Mouse (Mus musculus) kidney, embryonic 15.5 days (tissue): Measurements from ENCODE around the gene Ddx56. TPM values are rescaled to one million over a fixed set of nuclear protein-coding genes. Genes with fewer than 3 reads are reported as not detected.

Experiments used
- ATAC-seq: fragments of 200-750 bp; cut with Nextera tagmentation; replicated peaks from 2 replicates; pipeline ENCODE4 v1.8.0; 2017; ENCODE audit warnings: moderate TSS enrichment; ENCODE audit not compliant: low FRiP score
- H3K27ac ChIP-seq: fragments of 300-500 bp; sonication (generic); 2 replicates; pipeline ENCODE4 v1.5.1; 2015; ENCODE audit warnings: mild to moderate bottlenecking, inconsistent platforms
- H3K27me3 ChIP-seq: fragments of 300-500 bp; sonication (generic); 2 replicates; pipeline ENCODE4 v1.6.1; 2015; ENCODE audit warnings: inconsistent platforms
- H3K36me3 ChIP-seq: fragments of 300-500 bp; sonication (generic); 2 replicates; pipeline ENCODE4 v1.6.1; 2015; ENCODE audit warnings: inconsistent platforms
- H3K4me1 ChIP-seq: fragments of 300-500 bp; sonication (generic); 2 replicates; pipeline ENCODE4 v1.6.1; 2015; ENCODE audit warnings: inconsistent platforms
- H3K4me2 ChIP-seq: fragments of 300-500 bp; sonication (generic); 2 replicates; pipeline ENCODE4 v1.6.1; 2015; ENCODE audit warnings: moderate library complexity, mild to moderate bottlenecking, inconsistent platforms
- H3K4me3 ChIP-seq: fragments of 300-500 bp; sonication (generic); replicated peaks from 2 replicates; pipeline ENCODE4 v1.5.1; 2015; ENCODE audit warnings: mild to moderate bottlenecking, inconsistent platforms
- H3K9ac ChIP-seq: fragments of 300-500 bp; sonication (generic); 2 replicates; pipeline ENCODE4 v1.6.1; 2015; ENCODE audit warnings: mild to moderate bottlenecking, inconsistent platforms
- H3K9me3 ChIP-seq: fragments of 300-500 bp; sonication (generic); replicated peaks from 2 replicates; pipeline ENCODE4 v1.6.1; 2016; ENCODE audit warnings: inconsistent platforms
- WGBS: fragments of 180-500 bp; shearing (Covaris S2); methylation state at CpG from one replicate; pipeline ENCODE4 v1.1.7; 2015; ENCODE audit warnings: mixed read lengths; 5-methylcytosine and 5-hydroxymethylcytosine counted together
- polyA plus RNA-seq: library from polyadenylated mRNA; unstranded; fragments of >200 nt; fragmentation: Nextera tagmentation; extraction: Ambion mirVana; gene quantifications from 2 replicates; pipeline ENCODE4 v1.2.1, GENCODE M21; 2015

The Ddx56 gene
- polyA plus RNA-seq, 1 experiment from 2014 or later: 101 TPM

- no peak for ATAC-seq
- WGBS: 15% methylated on average over 33 of the region's 33 CpGs
- peak overlapping the region; percentile 94 for H3K27ac ChIP-seq
These were observed 24.8 kb upstream of the Ddx56 start for GRCm38 (mm10) chr11:6292116-6292987.

DNA sequence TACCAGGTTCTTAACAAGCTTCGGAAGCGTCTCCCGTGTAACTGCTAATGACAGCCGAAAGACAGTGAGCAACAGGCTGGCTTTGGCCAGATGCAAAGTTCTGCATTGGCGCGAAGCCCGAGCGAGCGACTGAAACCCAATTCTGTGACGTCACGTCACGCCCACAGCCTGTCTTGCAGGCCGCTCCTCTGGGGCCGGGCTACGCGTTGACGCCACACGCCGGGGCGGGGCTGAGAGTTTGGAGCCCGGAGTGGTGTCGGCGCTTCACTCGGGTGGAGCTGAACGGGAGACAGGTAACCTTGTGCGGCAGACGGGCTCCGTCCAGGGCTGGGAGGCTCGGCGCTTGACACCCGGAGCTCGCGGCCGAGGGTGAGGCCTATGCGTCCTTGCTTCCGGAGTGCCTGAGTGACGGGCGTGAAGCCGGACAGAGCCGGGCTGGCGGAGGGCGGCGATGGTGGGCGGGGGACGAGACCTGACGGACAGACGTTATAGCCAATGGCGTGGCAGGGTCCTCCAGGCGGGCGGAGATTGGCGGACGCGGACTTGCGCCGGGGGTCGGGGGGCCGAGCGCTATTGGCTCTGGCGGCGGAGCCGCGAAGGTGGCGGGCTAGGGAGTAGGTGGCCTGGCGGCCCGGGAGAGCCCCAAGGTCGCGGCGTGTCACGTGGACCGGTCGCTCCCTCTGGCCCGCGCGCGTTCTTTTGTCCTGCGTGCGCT lies 24.0 kb upstream of the Ddx56 start, which contains the start of gene Ogdh:
TSS of gene Ogdh (plus strand) at position 233 of the 715 bp plus-strand sequence.
- Histone ChIP-seq H3K4me1 (peaks cover 13% of the 10 kb centered on the region; the same call in 1 of the 2 replicates), H3K27ac (peak within 1 kb of the TSS; percentile 94), H3K9me3 (no peaks in the 10 kb centered on the region), H3K36me3 (no peaks in the 10 kb centered on the region), H3K27me3 (no peaks in the 10 kb centered on the region), H3K4me3 (peak within 1 kb of the TSS; percentile 69), H3K9ac (peak within 1 kb of the TSS; percentile 80), H3K4me2 (peak within 1 kb of the TSS; percentile 61)
- peak; percentile 99 for ATAC-seq
- under 1% methylated on average over 67 of the region's 77 CpGs for WGBS

More at GRCm38 (mm10) chr11:6292116-6292987, 24.8 kb upstream of the Ddx56 start:
- peak overlapping the region; percentile 69 for H3K4me3 ChIP-seq
- peak overlapping the region; percentile 80 for H3K9ac ChIP-seq
- peak overlapping the region; percentile 61 for H3K4me2 ChIP-seq
- H3K36me3 ChIP-seq: peaks cover 6% of the 10 kb centered on the region
- H3K4me1 ChIP-seq: peaks cover 13% of the 10 kb centered on the region; the same call in 1 of the 2 replicates
- H3K9me3 ChIP-seq: no peaks in the 10 kb centered on the region
- H3K27me3 ChIP-seq: no peaks in the 10 kb centered on the region

DNA sequence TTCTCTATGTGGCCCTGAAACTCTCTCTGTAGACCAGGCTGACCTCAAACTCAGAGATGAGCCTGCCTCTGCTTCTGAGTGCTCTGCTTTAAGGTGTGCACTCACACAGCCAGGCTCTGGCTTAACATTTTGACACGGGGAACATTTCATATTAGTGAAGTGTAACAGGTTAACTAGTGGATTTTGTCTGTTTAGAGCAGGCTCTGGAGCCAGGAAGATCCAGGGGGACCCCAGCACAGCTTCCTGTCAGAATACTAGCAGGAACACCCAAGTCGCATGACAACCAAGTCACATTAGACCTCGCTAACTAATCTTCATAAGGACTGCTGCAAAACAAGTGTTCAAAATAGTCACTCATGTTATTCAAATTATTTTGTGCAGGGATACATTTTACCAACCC lies 23.3 kb upstream of the Ddx56 start:
- Histone ChIP-seq H3K4me1 (peaks cover 13% of the 10 kb centered on the region; the same call in 1 of the 2 replicates), H3K27me3 (no peaks in the 10 kb centered on the region), H3K9ac (0 out of 2 replicates have a peak overlapping the region, but pooled peaks have one; percentile 80), H3K4me2 (peak overlapping the region; percentile 61), H3K4me3 (peak overlapping the region; percentile 69), H3K36me3 (no peaks in the 10 kb centered on the region), H3K9me3 (no peaks in the 10 kb centered on the region), H3K27ac (peak overlapping the region; percentile 94; the same call in 1 of the 2 replicates)
- WGBS: 25% methylated on average over 3 of the region's 3 CpGs
- ATAC-seq: no peak

DNA sequence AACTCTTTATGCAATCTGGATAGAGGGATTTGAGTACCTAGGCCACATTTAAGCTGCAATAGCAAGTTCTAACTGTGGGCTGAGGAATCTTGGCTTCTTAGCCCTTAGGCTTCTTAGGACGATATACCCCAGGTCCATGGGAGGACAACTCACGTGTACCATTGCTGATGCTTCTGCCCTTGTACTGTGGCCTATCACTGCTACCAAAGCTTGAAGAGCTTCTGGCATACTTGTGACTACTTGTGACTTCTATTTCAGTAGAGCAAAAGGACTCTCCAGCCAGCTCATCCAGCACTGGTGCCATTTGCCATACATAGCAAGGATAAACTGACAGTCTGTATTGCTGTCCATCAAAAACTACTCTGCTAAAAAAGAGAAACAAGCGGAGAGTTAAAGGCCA lies 22.6 kb upstream of the Ddx56 start:
- no peak for ATAC-seq
- Histone ChIP-seq H3K27me3 (no peaks in the 10 kb centered on the region), H3K4me2 (no peak overlapping the region), H3K4me1 (peaks cover 13% of the 10 kb centered on the region; the same call in 1 of the 2 replicates), H3K9me3 (no peaks in the 10 kb centered on the region), H3K4me3 (no peak overlapping the region), H3K9ac (no peak overlapping the region), H3K27ac (no peak overlapping the region), H3K36me3 (no peaks in the 10 kb centered on the region)
- 94% methylated on average over 3 of the region's 3 CpGs for WGBS

GRCm38 (mm10) chr11:6282940-6283339 lies 15.4 kb upstream of the Ddx56 start:
- Histone ChIP-seq H3K9ac (no peak overlapping the region), H3K4me1 (no peaks in the 10 kb centered on the region), H3K4me2 (no peak overlapping the region), H3K9me3 (peaks cover 4% of the 10 kb centered on the region; the same call in 1 of the 2 replicates), H3K27ac (no peak overlapping the region), H3K36me3 (no peaks in the 10 kb centered on the region), H3K27me3 (no peaks in the 10 kb centered on the region), H3K4me3 (no peak overlapping the region)
- no peak for ATAC-seq
- WGBS: 78% methylated on average over 3 of the region's 3 CpGs

GRCm38 (mm10) chr11:6276466-6276865 lies 8.9 kb upstream of the Ddx56 start:
- Histone ChIP-seq H3K4me3 (no peak overlapping the region), H3K9me3 (peaks cover 4% of the 10 kb centered on the region; the same call in 1 of the 2 replicates), H3K27ac (no peak overlapping the region), H3K4me2 (no peak overlapping the region), H3K36me3 (peaks cover 11% of the 10 kb centered on the region), H3K4me1 (peaks cover 25% of the 10 kb centered on the region), H3K27me3 (no peaks in the 10 kb centered on the region), H3K9ac (no peak overlapping the region)
- ATAC-seq: no peak
- 74% methylated on average over 3 of the region's 3 CpGs for WGBS

DNA sequence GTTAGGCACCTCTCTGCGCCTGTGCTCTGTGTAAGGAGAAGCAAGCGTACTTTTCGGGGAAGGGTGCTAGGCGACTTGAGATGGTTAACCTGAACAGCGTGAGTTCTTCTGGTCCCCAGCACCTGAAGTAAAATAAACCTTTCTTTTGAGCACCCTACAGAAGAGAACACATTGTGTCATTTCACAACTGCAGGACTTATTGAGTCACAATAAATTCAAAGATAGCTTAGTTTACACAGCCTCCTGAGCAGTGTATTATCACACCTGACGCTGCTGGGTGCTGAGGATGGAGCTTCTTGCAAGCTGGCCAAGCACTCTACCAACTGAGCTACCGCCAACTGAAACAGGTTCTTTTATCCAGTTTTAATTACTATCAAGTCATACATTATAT lies 7.5 kb upstream of the Ddx56 start:
- peaks cover 25% of the 10 kb centered on the region for H3K4me1 ChIP-seq
- peak overlapping the region; percentile 88 for H3K4me3 ChIP-seq
- peak overlapping the region; percentile 88 for H3K9ac ChIP-seq
- H3K9me3 ChIP-seq: no peaks in the 10 kb centered on the region
- H3K27me3 ChIP-seq: no peaks in the 10 kb centered on the region
- ATAC-seq: peak; percentile 27; the same call in 1 of the 2 replicates
- peak overlapping the region; percentile 49 for H3K27ac ChIP-seq
- H3K4me2 ChIP-seq: peak overlapping the region; percentile 71
- H3K36me3 ChIP-seq: peaks cover 23% of the 10 kb centered on the region
- WGBS: 24% methylated on average over 7 of the region's 7 CpGs

- peak; percentile 98 for ATAC-seq
- Histone ChIP-seq H3K27me3 (no peaks in the 10 kb centered on the region), H3K27ac (peak within 1 kb of the TSS; percentile 49), H3K4me2 (peak within 1 kb of the TSS; percentile 71), H3K9me3 (no peaks in the 10 kb centered on the region), H3K4me1 (peaks cover 25% of the 10 kb centered on the region), H3K9ac (peak within 1 kb of the TSS; percentile 88), H3K4me3 (peak within 1 kb of the TSS; percentile 88), H3K36me3 (peaks cover 23% of the 10 kb centered on the region)
- under 1% methylated on average over 39 of the region's 39 CpGs for WGBS
These were observed 7.0 kb upstream of the Ddx56 start, which contains the start of gene Tmed4 for GRCm38 (mm10) chr11:6274387-6275093. Gene Tmed4 (minus strand): TSS chr11:6274870.

- 40% methylated on average over 11 of the region's 11 CpGs for WGBS
- Histone ChIP-seq H3K9ac (peak overlapping the region; percentile 88), H3K9me3 (no peaks in the 10 kb centered on the region), H3K36me3 (peaks cover 27% of the 10 kb centered on the region), H3K4me2 (peak overlapping the region; percentile 71), H3K4me1 (peaks cover 25% of the 10 kb centered on the region), H3K27ac (no peak overlapping the region), H3K4me3 (peak overlapping the region; percentile 88), H3K27me3 (no peaks in the 10 kb centered on the region)
- ATAC-seq: no peak
These were observed 6.0 kb upstream of the Ddx56 start for GRCm38 (mm10) chr11:6273607-6274006.

DNA sequence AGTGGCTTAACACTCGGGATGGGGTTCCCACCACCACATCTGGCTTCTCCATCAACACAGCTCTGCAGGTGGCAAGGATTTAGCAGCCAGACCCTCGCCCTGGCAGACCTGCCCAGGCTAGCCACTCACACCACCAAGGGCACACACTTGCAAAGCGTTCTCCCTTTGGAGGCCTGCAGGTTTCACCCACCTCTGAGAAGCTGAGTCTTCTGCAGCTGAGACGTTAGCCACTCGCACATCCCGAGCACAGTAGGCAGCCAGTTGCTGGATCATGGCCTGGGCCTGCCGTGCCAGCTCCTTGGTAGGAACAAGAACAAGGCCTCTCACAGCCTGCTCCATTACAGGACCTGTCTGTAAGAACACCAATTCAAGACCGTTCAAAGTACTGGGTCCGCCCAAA lies 951 bp downstream of the Ddx56 start:
- no peaks in the 10 kb centered on the region for H3K27me3 ChIP-seq
- peak overlapping the region; percentile 92 for H3K4me3 ChIP-seq
- H3K9ac ChIP-seq: peak overlapping the region; percentile 88
- peak overlapping the region; percentile 83 for H3K4me2 ChIP-seq
- WGBS: 76% methylated on average over 9 of the region's 9 CpGs
- H3K27ac ChIP-seq: no peak overlapping the region
- H3K36me3 ChIP-seq: peaks cover 68% of the 10 kb centered on the region
- no peak for ATAC-seq
- H3K9me3 ChIP-seq: no peaks in the 10 kb centered on the region
- peaks cover 9% of the 10 kb centered on the region for H3K4me1 ChIP-seq

DNA sequence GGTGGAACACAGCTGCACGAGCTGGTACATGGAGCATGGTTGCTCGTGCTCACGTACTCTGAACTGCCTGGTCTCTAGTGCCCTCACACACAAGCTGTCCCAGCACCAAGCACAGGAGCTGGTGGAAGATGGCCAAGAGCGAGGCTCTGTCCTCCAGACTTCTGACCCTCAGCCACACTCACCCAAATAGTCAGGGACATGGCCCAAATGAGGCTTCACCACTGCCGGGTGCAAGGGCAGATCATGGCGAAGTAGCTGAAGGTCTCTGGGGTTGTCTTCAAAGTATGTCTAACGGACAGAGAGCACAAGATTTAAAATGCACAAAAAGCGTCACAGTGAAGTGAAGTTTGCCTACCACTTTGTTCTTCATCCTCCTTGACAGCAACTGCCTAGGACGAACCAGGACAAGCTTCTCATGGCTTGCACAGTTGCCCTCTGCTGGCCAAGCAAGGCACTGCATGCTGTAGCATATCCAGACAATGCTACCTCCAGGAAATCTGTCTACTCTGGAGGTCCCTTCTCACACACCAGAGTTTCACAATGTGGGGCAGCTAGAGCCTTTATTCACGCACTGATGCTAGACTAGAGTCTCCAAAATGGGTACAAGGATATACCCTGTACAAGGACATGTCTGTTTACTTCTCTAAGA lies 6.0 kb downstream of the Ddx56 start:
- Histone ChIP-seq H3K36me3 (peaks cover 93% of the 10 kb centered on the region), H3K9ac (no peak overlapping the region), H3K4me2 (no peak overlapping the region), H3K27me3 (no peaks in the 10 kb centered on the region), H3K27ac (no peak overlapping the region), H3K9me3 (no peaks in the 10 kb centered on the region), H3K4me1 (peaks cover 4% of the 10 kb centered on the region), H3K4me3 (no peak overlapping the region)
- 79% methylated on average over 10 of the region's 10 CpGs for WGBS
- ATAC-seq: no peak
